Mouse (Mus musculus) G1E (cell line): ENCODE data around the gene Zfp689.
"Not testable (repeated sequence)": the region's sequence is repeated elsewhere in the genome, so short reads cannot be mapped to it uniquely, and the experiment has no call there.

Experiments
- CTCF ChIP-seq: IDR thresholded peaks from 2 replicates; pipeline ENCODE4 v1.5.1; 2012; ENCODE audit warnings: low read depth, low read length, inconsistent platforms, mixed read lengths
- GATA1 ChIP-seq: IDR thresholded peaks from 2 replicates; pipeline ENCODE4 v1.6.1; 2012; ENCODE audit warnings: borderline replicate concordance, low read length, inconsistent platforms, mixed read lengths
- POLR2AphosphoS5 ChIP-seq: IDR thresholded peaks from 2 replicates; pipeline ENCODE4 v1.6.1; 2012; ENCODE audit warnings: low read depth, low read length, inconsistent platforms; ENCODE audit not compliant: insufficient replicate concordance
- TAL1 ChIP-seq: conservative IDR thresholded peaks from 2 replicates; pipeline ENCODE4 v1.6.1; 2012; ENCODE audit warnings: low read depth, low read length, inconsistent platforms, mixed read lengths

GRCm38 (mm10) chr7:127465670-127466069 is 16.7 kb upstream of the Zfp689 start:
- TF ChIP-seq CTCF, GATA1, POLR2AphosphoS5, TAL1: not testable (repeated sequence)
